Mouse (Mus musculus) 3T3-L1 (cell line): ENCODE measurements around the gene Fn3krp.

Experiments
- DNase-seq: peaks from one replicate; pipeline ENCODE4 v3.0.0-alpha.2; 2015; ENCODE audit warnings: low read depth, low spot score

The Fn3krp gene

DNA sequence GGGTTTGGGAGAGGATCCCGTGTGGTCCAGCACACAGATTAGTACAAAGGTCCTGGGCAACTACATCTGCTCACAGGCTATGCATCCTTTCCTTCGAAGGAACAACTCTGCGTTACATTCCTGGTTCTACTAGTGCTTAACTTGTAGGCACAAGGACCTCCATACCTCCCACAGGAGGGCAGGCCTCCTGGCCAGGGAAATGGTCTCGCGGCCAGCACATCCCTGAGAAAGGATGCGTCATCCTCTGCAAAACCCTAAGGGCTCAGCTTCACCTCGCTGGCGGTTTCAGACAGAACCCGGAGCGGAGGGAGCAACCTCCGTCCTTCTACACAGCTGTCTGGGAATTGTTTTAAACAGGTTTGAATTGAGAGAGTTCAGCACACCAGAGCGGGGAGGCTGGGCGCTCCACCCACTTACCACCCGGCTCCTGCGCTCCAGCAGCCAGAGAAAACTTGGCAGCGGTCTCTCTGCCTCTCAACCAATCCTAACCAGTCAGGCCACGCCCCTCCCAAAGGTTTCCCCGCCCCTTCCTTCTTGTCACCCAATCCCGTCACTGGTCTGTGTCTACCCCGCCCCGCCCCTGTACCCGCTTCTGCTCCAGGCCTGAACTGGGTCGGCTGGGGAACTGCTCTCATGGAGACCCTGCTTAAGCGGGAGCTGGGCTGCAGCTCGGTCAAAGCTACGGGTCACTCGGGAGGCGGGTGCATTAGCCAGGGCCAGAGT, at the start of gene Fn3krp:
Fn3krp (plus strand) TSS at position 572 of the 723 bp plus-strand sequence.
- DNase-seq, result peak; percentile 100

- peak; percentile 68 for DNase-seq
Observed at GRCm38 (mm10) chr11:121373305-121373704, 47.9 kb upstream of the Fn3krp start.

DNA sequence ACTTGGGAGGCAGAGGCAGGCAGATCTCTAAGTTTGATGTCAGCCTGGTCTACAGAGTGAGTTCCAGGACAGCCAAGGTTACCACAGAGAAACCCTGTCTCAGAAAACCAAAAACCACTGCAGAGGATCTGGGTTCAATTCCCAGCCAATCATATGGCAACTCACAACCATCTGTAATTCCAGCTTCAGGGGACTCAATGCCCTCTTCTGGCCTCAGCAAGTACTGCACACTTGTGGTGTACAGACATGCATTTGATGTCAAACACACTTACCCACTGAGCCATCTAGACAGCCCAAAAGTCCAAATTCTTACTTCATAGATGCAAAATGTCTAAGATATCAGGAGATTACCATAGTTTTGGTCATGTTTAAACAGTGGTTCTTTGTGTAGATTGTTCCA, 42.6 kb upstream of the Fn3krp start:
- no peak for DNase-seq

GRCm38 (mm10) chr11:121380294-121380693, 40.9 kb upstream of the Fn3krp start:
- DNase-seq, result no peak

DNA sequence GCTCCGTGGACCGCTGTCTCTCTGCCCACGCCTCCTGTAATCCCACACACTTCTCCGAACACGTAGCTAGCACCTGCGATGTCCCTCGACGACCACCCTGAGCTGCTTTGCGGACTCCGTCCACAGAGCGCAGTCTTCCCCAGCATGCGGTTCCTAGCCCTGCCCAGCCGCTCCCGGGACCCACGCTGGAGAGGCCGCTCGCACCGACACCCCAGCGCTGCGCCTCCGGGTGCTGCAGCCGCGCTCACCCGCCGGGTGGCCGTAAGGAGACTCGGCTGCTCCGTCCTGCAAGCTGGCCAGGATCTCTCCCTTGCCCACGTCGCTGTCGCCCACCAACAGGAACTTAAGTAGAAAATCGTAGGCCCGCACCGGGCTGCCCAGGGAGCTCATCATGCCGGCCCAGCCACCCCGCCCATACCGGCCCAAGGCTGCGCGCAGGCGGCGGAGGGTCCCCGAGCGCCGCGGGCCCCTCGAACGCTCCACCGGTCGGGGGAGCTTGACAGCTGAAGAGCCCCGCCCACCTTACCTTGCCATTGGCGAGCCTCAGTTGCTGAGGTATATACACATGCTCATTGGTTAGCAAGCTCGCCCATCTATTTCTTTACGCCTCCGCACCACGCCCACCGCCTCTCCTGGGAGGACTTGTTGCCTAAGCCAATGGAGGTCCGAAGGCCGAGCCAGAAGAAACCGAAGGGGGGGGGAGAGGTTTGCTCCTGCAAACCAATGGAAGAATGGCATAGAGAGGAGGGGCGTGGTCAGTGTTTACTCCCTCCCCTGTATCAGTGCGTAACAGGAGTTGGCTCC, 33.2 kb upstream of the Fn3krp start, which contains the start of gene Rab40b:
Rab40b (minus strand) TSS at position 502 of the 804 bp plus-strand sequence.
- DNase-seq, result peak; percentile 90

GRCm38 (mm10) chr11:121388554-121388945, 32.7 kb upstream of the Fn3krp start:
- no peak for DNase-seq

- peak; percentile 32 for DNase-seq
Observed at GRCm38 (mm10) chr11:121390793-121391192, 30.4 kb upstream of the Fn3krp start.

DNA sequence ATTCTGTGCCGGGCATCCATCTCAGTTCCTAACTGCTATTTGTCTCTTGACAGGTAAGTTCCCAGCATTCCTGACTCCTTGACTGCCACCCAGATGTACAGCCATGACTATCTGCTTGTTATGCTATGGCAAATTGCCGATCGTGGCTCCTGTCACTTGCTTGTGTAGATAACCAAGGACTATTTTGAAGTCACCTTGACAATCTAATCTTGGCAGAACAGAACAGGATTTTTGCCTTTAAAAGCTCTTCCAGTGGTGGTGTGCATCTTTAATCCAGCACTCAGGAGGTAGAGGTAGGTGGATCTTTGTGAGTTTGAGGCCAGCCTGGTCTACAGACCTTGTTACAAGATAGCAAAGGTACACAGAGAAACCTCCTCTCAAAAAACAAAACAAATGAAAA, 28.8 kb upstream of the Fn3krp start:
- DNase-seq, result no peak

- peak; percentile 67 for DNase-seq
Observed at GRCm38 (mm10) chr11:121407366-121408155, 13.6 kb upstream of the Fn3krp start.

DNA sequence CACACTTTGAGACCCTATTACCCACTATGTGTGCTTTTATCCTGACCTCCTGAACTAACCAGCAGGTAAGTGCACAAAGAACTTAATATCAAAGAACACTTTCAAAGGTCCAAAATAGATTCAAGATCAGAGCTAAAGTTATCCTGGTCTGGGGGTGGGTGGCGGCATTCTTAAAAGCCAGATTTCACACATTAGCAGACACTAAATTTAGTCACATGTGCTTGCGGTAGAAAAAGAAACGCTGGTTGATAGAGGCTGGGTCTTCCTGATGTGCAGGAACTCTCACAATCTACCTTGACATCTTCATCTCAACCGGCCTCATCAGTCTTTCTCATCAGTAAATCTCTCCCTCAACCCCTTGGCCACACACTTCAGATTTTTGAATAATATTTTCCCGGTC, 6.4 kb upstream of the Fn3krp start:
- no peak for DNase-seq

DNA sequence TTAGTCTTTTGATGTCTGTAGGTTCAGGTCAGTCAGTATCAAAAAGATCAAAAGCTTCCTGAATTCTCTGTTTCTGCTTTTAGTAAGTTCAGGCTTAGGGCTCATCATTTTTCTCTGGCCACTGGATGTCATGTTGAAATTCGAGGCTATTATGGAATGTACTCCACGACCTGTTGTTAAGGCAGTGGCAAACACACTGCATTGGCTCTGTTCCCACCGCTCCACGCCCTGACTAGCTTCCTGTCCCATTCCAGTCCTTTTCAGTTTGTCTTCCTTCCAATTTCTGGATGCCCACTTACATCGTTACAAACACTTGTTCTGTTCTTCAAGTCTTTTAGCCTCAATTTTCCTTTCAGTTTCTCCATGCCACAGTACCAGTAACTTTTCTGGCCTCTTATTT, 5.8 kb upstream of the Fn3krp start:
- peak; percentile 65 for DNase-seq

- DNase-seq, result no peak
Observed at GRCm38 (mm10) chr11:121417971-121418370, 3.2 kb upstream of the Fn3krp start.

DNA sequence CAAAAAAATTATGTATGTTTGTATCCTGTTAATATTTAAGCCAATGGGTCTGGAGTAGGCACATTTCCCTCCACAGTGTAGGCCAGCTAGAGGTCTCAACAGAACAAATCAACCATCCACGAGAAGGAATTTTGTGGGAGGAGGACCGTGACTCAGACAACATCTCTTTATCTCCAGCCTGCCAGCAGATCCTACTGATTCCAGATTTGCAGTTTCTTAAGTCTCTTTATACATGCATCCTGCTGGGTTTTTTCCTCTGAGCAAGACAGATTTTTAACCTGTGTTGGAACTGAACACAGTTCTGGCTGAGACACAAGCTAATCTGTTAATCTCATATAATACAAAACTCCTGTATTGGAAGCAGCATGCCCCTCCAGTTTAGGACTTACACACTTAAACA, 2.3 kb upstream of the Fn3krp start:
- DNase-seq, result peak; percentile 46

- DNase-seq, result peak; percentile 47
Observed at GRCm38 (mm10) chr11:121420379-121420778, 822 bp upstream of the Fn3krp start.

DNA sequence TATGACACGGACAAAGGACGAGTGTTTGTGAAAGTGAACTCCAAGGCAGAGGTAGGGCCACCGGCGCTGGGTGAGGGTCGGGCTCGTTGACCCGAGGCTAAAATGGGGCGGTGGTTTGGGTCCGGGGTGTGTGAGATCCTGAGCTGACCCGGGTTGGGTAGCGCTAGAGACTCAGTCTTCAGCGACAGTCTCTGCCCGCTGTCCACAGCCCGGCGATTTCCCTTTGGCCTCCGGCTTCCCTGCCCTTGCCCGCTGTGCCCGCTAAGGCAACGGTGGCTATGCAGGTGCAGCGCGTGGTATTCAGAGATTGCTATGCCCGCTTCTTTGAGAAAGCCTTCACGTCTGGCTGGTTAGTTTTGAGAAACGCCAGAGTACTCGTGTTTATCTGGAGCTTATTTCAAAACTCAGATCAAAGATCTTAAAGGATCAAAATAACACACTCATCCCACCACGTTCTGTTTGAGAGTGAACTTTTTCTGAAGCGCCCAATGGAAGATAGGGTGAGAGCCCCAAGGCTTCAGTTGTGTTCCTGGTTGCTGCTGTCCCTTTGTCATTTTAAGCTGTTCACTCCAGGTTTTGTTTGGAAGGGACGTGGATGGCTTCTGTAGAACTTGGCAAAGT, 462 bp downstream of the Fn3krp start:
- DNase-seq, result peak; percentile 31

DNA sequence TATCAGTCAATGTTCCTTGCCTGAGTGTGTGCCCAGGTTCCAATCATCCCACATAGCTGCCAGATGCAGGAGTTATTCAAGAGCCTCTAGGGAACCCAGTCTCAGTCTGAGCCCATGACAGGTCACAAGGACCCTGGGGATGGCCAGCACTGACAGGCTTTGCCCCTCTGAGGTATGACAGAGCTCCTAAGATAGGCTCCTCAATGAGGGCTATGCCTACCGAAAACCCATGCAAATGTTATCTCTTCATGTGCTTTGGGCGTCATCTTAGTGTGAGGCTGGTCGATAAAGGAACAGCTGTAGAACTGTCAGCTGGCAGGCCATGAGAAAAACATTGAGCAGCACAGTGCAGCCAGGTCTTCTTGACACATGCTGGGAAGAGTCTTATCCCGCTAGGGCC, 12.2 kb downstream of the Fn3krp start:
- no peak for DNase-seq

GRCm38 (mm10) chr11:121434156-121435155, 13.3 kb downstream of the Fn3krp start, which contains the start of gene Fn3k:
Fn3k (plus strand) TSS chr11:121434913.
- no peak for DNase-seq

- no peak for DNase-seq
Observed at GRCm38 (mm10) chr11:121437236-121437635, 16.0 kb downstream of the Fn3krp start.

- no peak for DNase-seq
Observed at GRCm38 (mm10) chr11:121439686-121440292, 18.6 kb downstream of the Fn3krp start.

DNA sequence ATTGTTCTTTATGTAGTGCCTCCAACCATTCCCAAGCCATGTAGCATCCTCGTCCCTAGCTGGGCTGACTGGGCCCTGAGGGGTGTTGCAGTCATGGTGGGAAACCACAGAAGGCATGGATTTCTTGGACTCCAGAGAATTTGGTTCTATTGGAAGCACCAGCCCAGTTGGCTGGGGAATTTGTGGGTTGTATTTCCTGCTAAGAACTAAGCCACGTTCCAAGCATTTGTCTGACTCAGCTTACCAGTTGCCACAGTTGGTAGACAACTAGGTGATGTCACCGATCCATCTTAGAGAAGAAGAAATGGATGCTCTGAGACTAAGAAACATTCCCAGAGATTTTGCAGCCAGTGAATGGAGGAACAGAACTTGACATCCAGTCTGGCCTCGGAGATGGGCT, 20.5 kb downstream of the Fn3krp start:
- peak; percentile 62 for DNase-seq
